Mouse (Mus musculus) liver, embryonic 14.5 days (tissue): ENCODE measurements around the gene Sh3bgrl3. TPM values are rescaled to one million over a fixed set of nuclear protein-coding genes. Genes with fewer than 3 reads are reported as not detected.

Source experiments
- ATAC-seq: fragments of 200-750 bp; cut with Nextera tagmentation; 2 replicates; pipeline ENCODE4 v1.8.0; 2017; ENCODE audit warnings: moderate number of reproducible peaks, mild to moderate bottlenecking, moderate library complexity; ENCODE audit not compliant: insufficient read depth
- DNase-seq, 3 experiments: peaks; one replicate each; pipeline ENCODE4 v3.0.0-alpha.2; 2012 to 2013; ENCODE audit warnings: low read depth in 3 of 3, low spot score in 3 of 3
- H3K27ac ChIP-seq: fragments of 300-500 bp; sonication (generic); 2 replicates; pipeline ENCODE4 v1.5.1; 2014; ENCODE audit warnings: moderate library complexity, mild to moderate bottlenecking, control low read depth, inconsistent platforms
- H3K27me3 ChIP-seq: fragments of 300-500 bp; sonication (generic); 2 replicates; pipeline ENCODE4 v1.6.1; 2014; ENCODE audit warnings: mild to moderate bottlenecking, low read length, moderate library complexity; ENCODE audit not compliant: control insufficient read depth, insufficient read depth
- H3K36me3 ChIP-seq: fragments of 300-500 bp; sonication (generic); replicated peaks from 2 replicates; pipeline ENCODE4 v1.6.1; 2014; ENCODE audit warnings: low read depth; ENCODE audit not compliant: control insufficient read depth, insufficient read depth
- H3K4me1 ChIP-seq, 2 experiments: fragments of 200-500 bp in 1 of 2; fragments of 300-500 bp in 1 of 2; sonication (generic) in 1 of 2; replicated peaks; 2 replicates each; pipeline ENCODE4 v1.6.1; 2012 to 2014; ENCODE audit warnings: antibody characterized with exemption in 1 of 2, inconsistent platforms in 1 of 2, low read length in 1 of 2; ENCODE audit not compliant: control insufficient read depth in 2 of 2, insufficient read depth in 2 of 2
- H3K4me2 ChIP-seq: fragments of 300-500 bp; sonication (generic); 2 replicates; pipeline ENCODE4 v1.6.1; 2014; ENCODE audit warnings: low read depth, mild to moderate bottlenecking, control low read depth, moderate library complexity
- H3K4me3 ChIP-seq, 2 experiments: fragments of 200-500 bp in 1 of 2; fragments of 300-500 bp in 1 of 2; sonication (generic) in 1 of 2; 2 replicates each; pipeline ENCODE4 v1.5.1; 2012 to 2014; ENCODE audit warnings: low read depth in 2 of 2, low read length in 2 of 2, mild to moderate bottlenecking in 2 of 2, control low read depth in 1 of 2, inconsistent platforms in 1 of 2, moderate library complexity in 1 of 2; ENCODE audit not compliant: insufficient read depth in 1 of 2
- H3K9ac ChIP-seq: fragments of 300-500 bp; sonication (generic); replicated peaks from 2 replicates; pipeline ENCODE4 v1.6.1; 2014; ENCODE audit warnings: mild to moderate bottlenecking, control low read depth, moderate library complexity
- H3K9me3 ChIP-seq: fragments of 300-500 bp; sonication (generic); 2 replicates; pipeline ENCODE4 v1.6.1; 2016; ENCODE audit warnings: low read length, mixed read lengths; ENCODE audit not compliant: control insufficient read depth
- CTCF ChIP-seq: IDR thresholded peaks from 2 replicates; pipeline ENCODE4 v1.5.1; 2016; ENCODE audit warnings: antibody characterized with exemption, low read depth, control low read depth
- EP300 ChIP-seq: IDR thresholded peaks from 2 replicates; pipeline ENCODE4 v1.6.1; 2016; ENCODE audit warnings: antibody characterized with exemption, low read depth
- WGBS: fragments of 180-500 bp; shearing (Covaris S2); extraction: QIAGEN DNeasy Blood & Tissue Kit; methylation state at CpG from one replicate; pipeline ENCODE4 v1.1.7; 2014; ENCODE audit not compliant: insufficient replicate concordance; 5-methylcytosine and 5-hydroxymethylcytosine counted together
- polyA plus RNA-seq, 2 experiments: library from polyadenylated mRNA; depleted of rRNA in 1 of 2; stranded (reverse) in 1 of 2; unstranded in 1 of 2; fragments of >200 nt; fragmentation: Nextera tagmentation in 1 of 2; extraction: Ambion mirVana in 1 of 2; gene quantifications; 2 replicates each; pipeline versions ENCODE4 v1.2.1 to v1.2.3; 2012 to 2014

Sh3bgrl3 gene
- polyA plus RNA-seq, 2 experiments: 79.9 to 153 TPM

- Histone ChIP-seq H3K4me2 (no peak overlapping the region), H3K4me3 (no peak overlapping the region), H3K27ac (no peak overlapping the region), H3K9ac (no peak overlapping the region), H3K27me3 (no peaks in the 10 kb centered on the region), H3K9me3 (no peaks in the 10 kb centered on the region), H3K4me1 (peaks cover 4 to 41% of the 10 kb centered on the region in 2 experiments; a peak in 3 of 4 replicates), H3K36me3 (no peaks in the 10 kb centered on the region)
- no peak for ATAC-seq
- 65% methylated on average over 5 of the region's 5 CpGs for WGBS
- DNase-seq: no peak
- no peak for TF ChIP-seq EP300
- TF ChIP-seq CTCF: no peak
Measured at GRCm38 (mm10) chr4:134108196-134108595, 20.4 kb downstream of the Sh3bgrl3 start.

GRCm38 (mm10) chr4:134107730-134108129, 20.9 kb downstream of the Sh3bgrl3 start:
- Histone ChIP-seq H3K4me1 (peaks cover 4 to 45% of the 10 kb centered on the region in 2 experiments; a peak in 3 of 4 replicates), H3K36me3 (no peaks in the 10 kb centered on the region), H3K4me3 (no peak overlapping the region), H3K9ac (no peak overlapping the region), H3K9me3 (no peaks in the 10 kb centered on the region), H3K27me3 (no peaks in the 10 kb centered on the region), H3K27ac (no peak overlapping the region), H3K4me2 (no peak overlapping the region)
- WGBS: 69% methylated on average over 7 of the region's 7 CpGs
- DNase-seq: no peak
- ATAC-seq: no peak
- no peak for TF ChIP-seq CTCF
- TF ChIP-seq EP300: no peak

- DNase-seq (peak in 2 of 3 experiments; percentile 65 to 70), ATAC-seq (peak; percentile 53)
- Histone ChIP-seq H3K9ac (no peak overlapping the region; the same call in 1 of the 2 replicates), H3K4me1 (peaks cover 0 to 36% of the 10 kb centered on the region in 2 experiments; a peak in 3 of 4 replicates), H3K4me2 (peak overlapping the region; percentile 28), H3K4me3 (no peak overlapping the region), H3K36me3 (no peaks in the 10 kb centered on the region), H3K27ac (peak overlapping the region; percentile 59), H3K27me3 (no peaks in the 10 kb centered on the region), H3K9me3 (no peaks in the 10 kb centered on the region)
- 11% methylated on average over 7 of the region's 7 CpGs for WGBS
- TF ChIP-seq EP300 (peak; percentile 48; the same call in 1 of the 2 replicates), CTCF (no peak)
Measured at GRCm38 (mm10) chr4:134106105-134106504, 22.5 kb downstream of the Sh3bgrl3 start.

GRCm38 (mm10) chr4:134102742-134103119, 25.9 kb downstream of the Sh3bgrl3 start:
- Histone ChIP-seq H3K4me2 (peak overlapping the region; percentile 61), H3K9me3 (no peaks in the 10 kb centered on the region), H3K9ac (peak overlapping the region; percentile 50), H3K4me1 (peaks cover 0 to 30% of the 10 kb centered on the region in 2 experiments; a peak in 3 of 4 replicates), H3K27ac (peak overlapping the region; percentile 41), H3K36me3 (no peaks in the 10 kb centered on the region), H3K4me3 (peak overlapping the region; percentile 77 to 95), H3K27me3 (no peaks in the 10 kb centered on the region)
- ATAC-seq (peak; percentile 84), DNase-seq (peak in 2 of 3 experiments; percentile 53)
- TF ChIP-seq CTCF (no peak), EP300 (peak; percentile 33; the same call in 1 of the 2 replicates)
- 2% methylated on average over 21 of the region's 21 CpGs for WGBS

GRCm38 (mm10) chr4:134101979-134102741, 26.4 kb downstream of the Sh3bgrl3 start, which contains the start of gene Ubxn11:
Gene Ubxn11 (plus strand): TSS chr4:134102570.
- TF ChIP-seq CTCF (no peak), EP300 (no peak)
- H3K9ac ChIP-seq: peak within 1 kb of the TSS; percentile 50
- H3K36me3 ChIP-seq: no peaks in the 10 kb centered on the region
- H3K4me1 ChIP-seq: peaks cover 0 to 24% of the 10 kb centered on the region in 2 experiments; a peak in 3 of 4 replicates
- WGBS: 14% methylated on average over 34 of the region's 34 CpGs
- H3K4me3 ChIP-seq: peak within 1 kb of the TSS; percentile 77 to 95
- H3K4me2 ChIP-seq: peak within 1 kb of the TSS; percentile 61
- peak; percentile 83 for DNase-seq
- H3K9me3 ChIP-seq: no peaks in the 10 kb centered on the region
- ATAC-seq: peak; percentile 92
- no peaks in the 10 kb centered on the region for H3K27me3 ChIP-seq
- peak within 1 kb of the TSS; percentile 41 for H3K27ac ChIP-seq
